Mouse (Mus musculus): ENCODE data around the gene Mrps33. TPM values are rescaled to one million over a fixed set of nuclear protein-coding genes. Genes with fewer than 3 reads are reported as not detected.

The Mrps33 gene
- polyA plus RNA-seq, 1 experiment from 2014 or later: 231 TPM

GRCm38 (mm10) chr6:39757229-39757628 is 53.6 kb downstream of the Mrps33 start:
- Histone ChIP-seq H3K36me3 (no peaks in the 10 kb centered on the region), H3K27me3 (ENCODE audit: insufficient read depth, poor library complexity, severe bottlenecking) (no peaks in the 10 kb centered on the region), H3K9me3 (no peaks in the 10 kb centered on the region), H3K27ac (no peak overlapping the region), H3K4me3 (no peak overlapping the region), H3K4me1 (replicated peaks) (no peaks in the 10 kb centered on the region)
- DNase-seq (ENCODE audit: low spot score): no peak
- 86% methylated on average over 2 of the region's 2 CpGs for WGBS

Other genes starting within 250 kb of the Mrps33 start
- gene Adck2, start 237.1 kb downstream of the Mrps33 start, polyA plus RNA-seq (2016; fragmentation: Nextera tagmentation; extraction: Ambion mirVana): 29.3 and 30.8 TPM in 2 replicates
- 0.76 and 1.6 TPM in 2 replicates for gene Gm42420, start 225.2 kb downstream of the Mrps33 start, polyA plus RNA-seq (2016; fragmentation: Nextera tagmentation; extraction: Ambion mirVana)
- 292 and 328 TPM in 2 replicates for gene Ndufb2, start 218.4 kb downstream of the Mrps33 start, polyA plus RNA-seq (2016; fragmentation: Nextera tagmentation; extraction: Ambion mirVana)
- gene Braf, start 85.5 kb downstream of the Mrps33 start, polyA plus RNA-seq (2016; fragmentation: Nextera tagmentation; extraction: Ambion mirVana): 18.4 and 18.6 TPM in 2 replicates
- 2.8 and 7.0 TPM in 2 replicates for gene Tmem178b, start 62.3 kb upstream of the Mrps33 start, polyA plus RNA-seq (2016; fragmentation: Nextera tagmentation; extraction: Ambion mirVana)

Measured in hindbrain, embryonic 10.5 days (tissue).